Mouse (Mus musculus) layer of hippocampus, adult 18-20 months (tissue): Measurements from ENCODE around the gene Syce2. TPM values are rescaled to one million over a fixed set of nuclear protein-coding genes. Genes with fewer than 3 reads are reported as not detected.
"Not testable (repeated sequence)": the region's sequence is repeated elsewhere in the genome, so short reads cannot be mapped to it uniquely, and the experiment has no call there.

Experiments used
- DNase-seq, 2 experiments: peaks; one replicate each; pipeline ENCODE4 v3.0.0; 2022; ENCODE audit warnings: low spot score in 2 of 2
- total RNA-seq, 2 experiments: library from RNA; stranded (reverse); gene quantifications; 2 replicates each; pipeline ENCODE4 v1.2.3; 2021

Syce2 gene
- total RNA-seq, 2 experiments from 2014 or later = 15.7 to 16.5 TPM

DNA sequence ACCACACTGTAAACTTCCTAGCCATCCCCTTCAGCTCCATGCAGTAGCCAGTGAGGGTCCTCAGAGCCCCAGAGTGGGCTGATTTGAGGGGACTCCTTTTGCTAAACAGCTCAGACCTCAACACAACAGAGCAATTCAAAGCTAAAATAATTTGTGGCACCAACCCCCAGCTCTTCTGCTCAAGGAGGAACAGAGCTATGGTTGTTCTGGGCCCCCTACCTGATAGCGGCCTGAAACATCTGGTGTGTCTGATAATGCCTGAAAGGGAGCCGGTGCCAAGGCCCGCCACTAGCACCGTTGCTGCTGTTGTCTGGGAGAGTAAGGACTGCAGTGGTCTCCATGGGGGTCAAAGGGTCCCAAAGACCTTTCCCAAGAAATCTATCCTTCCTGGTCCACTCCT is 29.2 kb downstream of the Syce2 start:
- no peak for DNase-seq

DNA sequence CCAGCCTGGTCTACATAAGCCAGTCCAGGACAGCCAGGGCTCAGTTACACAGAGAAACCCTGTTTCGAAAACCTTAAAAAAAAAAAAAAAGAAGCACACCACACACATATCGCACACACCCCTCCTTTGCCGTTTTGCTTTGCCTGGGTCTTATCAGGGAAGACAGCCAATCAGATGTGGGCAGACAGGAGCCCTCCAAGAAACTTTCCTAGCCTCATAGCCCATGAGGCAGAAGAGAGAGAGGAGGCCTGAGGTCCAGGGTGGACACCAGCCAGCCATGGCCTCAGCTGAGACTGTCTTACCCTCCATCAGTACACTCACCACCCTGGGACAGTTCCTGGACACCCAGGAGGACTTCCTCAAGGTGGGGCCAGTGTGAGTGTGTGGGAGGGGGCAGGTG is 29.8 kb downstream of the Syce2 start, which contains the start of gene Klf1:
Gene Klf1, plus strand, starts transcription at position 177 of the 400 bp plus-strand sequence.
- DNase-seq = no peak

DNA sequence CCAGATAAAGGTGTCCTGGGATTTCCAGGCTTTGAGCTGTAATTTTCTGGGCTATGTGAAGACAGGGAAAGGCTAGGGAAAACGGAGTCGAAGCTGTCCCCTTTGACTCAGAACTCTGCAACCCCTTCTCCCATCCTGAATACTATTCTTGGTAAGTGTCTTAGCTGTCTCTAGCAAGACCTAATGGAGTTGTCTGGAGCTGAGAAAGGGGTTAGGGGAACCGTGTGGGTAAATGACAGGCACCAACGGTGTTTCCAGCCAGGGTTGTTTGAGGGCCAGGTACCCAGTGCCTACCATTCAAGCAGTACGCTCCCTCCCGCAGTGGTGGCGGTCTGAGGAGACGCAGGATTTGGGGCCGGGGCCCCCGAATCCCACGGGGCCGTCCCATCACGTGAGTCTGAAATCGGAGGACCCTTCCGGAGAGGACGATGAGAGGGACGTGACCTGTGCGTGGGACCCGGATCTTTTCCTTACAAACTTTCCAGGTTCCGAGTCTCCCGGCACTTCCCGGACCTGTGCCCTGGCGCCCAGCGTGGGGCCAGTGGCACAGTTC is 30.5 kb downstream of the Syce2 start:
- no peak for DNase-seq

DNA sequence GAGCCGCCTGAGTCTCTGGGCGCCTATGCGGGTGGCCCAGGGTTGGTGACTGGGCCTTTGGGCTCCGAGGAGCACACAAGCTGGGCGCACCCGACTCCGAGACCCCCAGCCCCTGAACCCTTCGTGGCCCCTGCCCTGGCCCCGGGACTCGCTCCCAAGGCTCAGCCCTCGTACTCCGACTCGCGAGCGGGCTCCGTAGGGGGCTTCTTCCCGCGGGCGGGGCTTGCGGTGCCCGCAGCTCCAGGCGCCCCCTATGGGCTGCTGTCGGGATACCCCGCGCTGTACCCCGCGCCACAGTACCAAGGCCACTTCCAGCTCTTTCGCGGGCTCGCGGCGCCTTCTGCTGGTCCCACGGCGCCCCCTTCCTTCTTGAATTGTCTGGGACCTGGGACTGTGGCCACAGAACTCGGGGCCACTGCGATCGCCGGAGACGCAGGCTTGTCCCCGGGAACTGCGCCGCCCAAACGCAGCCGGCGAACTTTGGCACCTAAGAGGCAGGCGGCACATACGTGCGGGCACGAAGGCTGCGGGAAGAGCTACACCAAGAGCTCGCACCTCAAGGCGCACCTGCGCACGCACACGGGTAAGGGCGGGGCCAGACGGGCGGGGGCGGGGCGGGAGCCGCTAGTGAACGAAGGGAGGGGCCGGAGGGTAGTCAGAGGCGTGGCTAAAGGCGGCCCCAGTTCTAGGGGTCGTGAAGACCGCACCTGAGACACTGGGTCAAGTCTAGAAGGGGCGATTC is 31.2 kb downstream of the Syce2 start:
- peak; percentile 85 to 95 for DNase-seq

DNA sequence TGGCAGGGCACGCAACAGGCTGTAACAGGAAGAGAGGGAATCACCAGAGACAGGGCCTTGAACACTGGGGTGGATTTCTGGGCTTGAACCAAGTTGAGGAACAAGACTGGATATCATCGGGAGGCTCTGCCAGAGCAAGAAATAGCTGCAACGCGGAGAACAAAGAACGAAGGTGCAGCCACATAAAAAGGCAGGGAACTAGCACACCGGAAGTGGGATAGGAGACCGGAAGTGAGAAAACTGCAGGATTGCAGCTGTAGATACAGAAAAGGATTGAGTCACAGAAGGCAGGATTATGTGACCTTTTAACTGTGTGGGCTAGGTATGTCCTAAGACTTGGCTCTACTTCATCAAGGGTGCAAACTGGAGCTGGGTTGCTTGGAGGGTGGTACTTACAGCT is 32.4 kb downstream of the Syce2 start:
- DNase-seq = no peak

DNA sequence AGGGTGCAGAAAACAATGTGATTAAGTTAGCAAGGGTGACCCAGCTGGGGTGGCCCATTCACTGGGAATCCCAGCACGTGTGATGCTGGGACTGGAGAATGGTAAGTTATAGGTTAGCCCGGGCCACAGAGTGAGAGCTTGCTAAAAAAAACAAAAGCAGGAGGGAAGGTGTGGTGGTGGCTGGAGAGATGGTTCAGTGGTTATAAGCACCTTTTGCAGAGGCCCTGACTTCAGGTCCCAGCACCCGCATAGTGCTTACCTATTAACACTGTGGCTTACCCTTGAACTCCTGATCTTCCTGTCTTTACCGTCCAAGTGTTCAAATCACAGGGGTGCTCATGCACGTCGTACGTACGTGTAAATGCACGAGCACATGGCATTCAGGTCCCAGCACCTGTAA is 35.1 kb downstream of the Syce2 start:
- no peak for DNase-seq

DNA sequence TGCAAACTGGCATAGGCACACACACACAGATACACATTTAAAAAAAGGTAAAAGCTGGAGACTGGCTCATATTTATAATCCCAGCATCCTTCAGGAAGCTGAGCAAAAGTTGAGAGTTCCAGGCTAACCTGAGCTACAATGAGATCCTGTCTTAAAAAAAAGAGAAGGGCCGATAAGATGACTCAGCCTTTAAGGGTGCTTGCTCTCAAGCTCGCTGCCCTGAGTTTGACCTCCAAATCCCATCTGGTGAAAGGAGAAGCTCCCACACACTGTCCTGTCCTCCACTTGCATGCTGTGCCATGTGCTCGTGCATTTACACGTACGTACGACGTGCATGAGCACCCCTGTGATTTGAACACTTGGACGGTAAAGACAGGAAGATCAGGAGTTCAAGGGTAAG is 35.6 kb downstream of the Syce2 start:
- no peak for DNase-seq

DNA sequence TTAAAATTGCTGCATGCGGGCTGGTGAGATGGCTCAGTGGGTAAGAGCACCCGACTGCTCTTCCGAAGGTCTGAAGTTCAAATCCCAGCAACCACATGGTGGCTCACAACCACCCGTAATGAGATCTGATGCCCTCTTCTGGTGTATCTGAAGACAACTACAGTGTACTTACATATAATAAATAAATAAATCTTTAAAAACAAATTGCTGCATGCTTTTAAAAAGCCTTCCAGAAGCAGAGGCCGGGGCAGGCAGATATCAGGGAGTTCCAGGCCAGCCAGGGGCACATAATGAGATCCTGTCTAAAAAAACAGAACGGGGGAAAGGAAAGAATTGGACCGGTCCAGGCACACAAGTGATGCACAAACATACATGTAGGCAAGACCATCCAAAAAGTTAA is 36.1 kb downstream of the Syce2 start:
- DNase-seq = not testable (repeated sequence)

DNA sequence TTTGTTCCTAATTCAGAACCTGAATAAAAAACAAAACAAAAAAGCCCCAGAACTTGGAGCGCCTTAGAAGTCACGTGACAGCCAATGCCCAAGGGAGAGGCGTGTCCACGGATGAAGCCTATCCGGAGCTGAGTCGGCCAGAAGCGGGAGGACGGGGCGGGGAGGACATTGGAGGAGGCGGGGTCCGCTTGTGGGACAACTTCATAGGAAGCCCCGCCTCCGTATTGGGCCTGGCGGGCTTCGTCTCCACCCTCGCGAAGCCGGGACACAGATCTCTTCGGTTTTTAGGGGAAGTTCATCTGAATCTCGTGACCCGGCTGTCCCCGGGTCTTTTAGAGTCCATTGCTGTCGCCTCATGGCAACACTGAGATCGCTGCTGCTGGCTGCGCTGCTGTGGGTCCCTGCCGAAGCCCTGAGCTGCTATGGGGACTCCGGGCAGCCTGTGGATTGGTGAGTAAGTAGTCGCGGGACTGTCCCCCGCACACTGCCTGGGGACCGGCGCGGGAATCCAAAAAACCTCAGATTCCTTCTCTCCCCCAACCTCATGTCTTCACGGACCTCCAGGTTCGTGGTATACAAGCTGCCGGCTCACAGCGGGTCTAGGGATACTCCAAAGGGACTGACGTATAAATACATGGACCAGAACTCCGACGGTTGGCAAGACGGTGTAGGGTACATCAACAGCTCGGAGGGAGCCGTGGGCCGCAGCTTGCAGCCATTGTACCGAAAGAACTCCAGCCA is 36.7 kb downstream of the Syce2 start, which contains the start of gene Dnase2a:
Gene Dnase2a, plus strand, starts transcription at position 140 of the 741 bp plus-strand sequence.
- peak; percentile 66 to 82 for DNase-seq

DNA sequence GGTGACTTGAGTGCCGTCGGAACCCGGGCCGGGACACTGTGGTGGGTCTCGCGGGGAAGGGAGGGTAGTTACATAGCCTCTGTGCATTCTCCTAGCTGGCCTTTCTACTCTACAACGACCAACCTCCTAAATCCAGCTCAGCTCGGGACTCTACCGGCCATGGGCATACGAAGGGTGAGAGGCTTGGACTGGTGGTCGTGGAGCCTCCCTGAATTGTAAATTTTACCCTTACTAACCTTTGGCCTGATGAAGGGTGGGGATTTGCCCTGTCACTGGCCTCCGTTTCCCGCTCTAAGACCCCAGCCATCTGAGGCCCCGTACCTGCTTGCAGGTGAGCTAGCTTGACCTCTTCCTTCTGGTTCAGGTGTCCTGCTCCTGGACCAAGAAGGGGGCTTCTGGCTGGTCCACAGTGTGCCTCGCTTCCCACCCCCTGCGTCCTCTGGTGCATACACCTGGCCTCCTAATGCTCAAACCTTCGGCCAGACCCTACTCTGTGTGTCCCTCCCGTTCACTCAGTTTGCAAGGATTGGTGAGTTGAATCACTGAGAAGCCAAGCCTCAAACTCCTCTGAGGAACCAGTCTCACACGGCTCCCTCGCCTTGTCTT is 37.4 kb downstream of the Syce2 start:
- no peak for DNase-seq

DNA sequence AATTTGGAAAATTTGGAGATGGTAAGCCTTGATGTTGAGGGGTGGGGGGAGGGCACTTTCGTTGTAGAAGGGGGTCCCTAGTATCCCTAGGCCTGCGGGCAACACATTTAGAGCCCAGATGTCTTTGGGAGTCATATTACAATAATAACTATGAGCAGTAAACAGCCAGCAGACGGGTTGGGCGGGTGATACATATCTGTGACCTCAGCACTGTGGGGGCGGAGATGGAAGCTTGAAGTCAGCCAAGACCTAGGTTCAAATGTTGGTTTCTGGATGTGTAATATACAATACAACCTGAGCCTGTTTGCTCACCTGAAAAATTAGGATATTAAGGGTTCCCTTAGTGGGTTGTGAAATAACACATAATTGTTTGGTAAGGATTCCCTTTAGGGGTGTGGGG is 38.0 kb downstream of the Syce2 start:
- no peak for DNase-seq

DNA sequence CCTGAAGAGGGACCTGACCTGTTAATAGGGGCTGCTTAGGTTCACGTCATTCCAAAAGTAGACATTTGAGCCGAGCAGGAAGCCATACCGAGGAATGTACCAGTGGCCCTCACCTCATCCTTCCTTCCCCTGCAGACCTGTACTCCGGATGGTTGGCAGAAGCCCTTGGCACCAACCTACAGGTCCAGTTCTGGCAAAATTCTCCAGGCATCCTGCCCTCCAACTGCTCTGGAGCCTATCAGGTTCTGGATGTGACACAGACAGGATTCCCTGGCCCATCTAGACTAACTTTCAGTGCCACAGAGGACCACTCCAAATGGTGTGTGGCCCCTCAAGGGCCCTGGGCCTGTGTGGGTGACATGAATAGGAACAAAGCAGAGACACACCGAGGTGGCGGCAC is 38.6 kb downstream of the Syce2 start:
- no peak for DNase-seq

DNA sequence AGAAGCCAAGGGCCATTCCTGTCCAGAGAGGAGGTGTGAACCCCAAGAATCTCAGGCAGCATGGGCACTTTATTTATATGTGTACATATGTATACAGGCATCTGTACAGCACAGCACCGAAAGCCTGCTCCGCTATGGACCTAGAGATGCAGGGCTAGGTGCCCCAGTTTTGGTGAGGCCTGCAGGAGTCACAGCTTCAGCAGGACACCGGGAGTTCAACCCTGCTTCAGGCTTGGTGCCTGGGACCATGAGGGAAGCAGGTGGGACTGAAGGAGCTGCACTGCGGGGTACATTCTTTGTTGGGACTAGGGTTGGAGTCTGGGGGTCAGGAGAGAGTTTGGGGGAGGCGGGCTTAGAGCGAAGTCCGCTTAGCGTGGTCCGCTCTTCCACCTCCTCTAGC is 39.9 kb downstream of the Syce2 start:
- no peak for DNase-seq

DNA sequence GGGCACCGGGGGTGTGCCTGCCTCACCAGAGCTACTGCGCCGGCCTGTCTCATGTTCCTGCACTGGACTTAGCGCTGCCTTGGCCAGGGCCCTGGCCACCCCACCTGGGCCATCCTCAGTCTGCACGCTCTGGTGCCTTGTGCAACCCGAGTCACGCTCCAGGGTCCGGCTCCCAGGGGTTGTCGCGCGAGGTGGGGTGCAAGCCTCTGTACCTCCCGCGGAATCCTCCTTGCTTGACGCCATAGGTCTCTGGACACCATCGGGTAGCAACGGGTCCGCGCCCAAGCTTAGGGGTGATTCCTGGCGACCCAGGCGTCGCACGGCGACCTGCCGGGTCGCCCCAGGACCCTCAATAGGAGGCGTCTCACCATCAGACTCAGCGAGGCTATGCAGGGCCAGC is 40.5 kb downstream of the Syce2 start:
- no peak for DNase-seq

DNA sequence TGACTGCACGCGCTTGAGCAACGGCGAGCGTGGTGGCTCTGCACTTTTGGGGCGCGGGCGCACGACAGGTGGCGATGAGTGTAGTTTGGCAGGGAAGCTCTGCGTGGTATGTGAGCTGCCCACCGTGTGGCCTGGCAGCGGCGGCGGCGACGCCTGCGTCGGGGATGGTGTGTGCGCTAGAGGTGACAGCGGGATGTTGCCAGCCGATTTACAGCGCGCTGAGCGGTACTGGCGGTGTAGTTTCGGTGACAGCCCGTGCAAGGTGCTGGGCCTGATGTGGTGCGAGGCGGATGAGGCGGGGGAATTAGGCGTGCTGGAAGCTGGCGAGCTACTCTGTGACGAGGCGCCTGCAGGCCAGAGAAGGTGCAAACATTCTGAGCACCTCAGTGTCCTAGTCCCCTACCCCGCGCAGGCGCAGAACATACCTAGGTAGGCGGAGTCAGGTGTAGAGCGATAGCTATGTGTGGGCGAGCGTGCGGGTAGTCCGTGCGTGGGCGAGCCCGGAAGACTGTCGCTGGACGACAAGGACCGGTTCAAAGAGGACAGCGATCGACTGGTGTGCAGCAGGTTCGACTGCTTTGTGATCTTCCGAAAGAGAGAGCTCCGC is 41.1 kb downstream of the Syce2 start:
- DNase-seq = peak in 1 of 2 experiments; percentile 73

DNA sequence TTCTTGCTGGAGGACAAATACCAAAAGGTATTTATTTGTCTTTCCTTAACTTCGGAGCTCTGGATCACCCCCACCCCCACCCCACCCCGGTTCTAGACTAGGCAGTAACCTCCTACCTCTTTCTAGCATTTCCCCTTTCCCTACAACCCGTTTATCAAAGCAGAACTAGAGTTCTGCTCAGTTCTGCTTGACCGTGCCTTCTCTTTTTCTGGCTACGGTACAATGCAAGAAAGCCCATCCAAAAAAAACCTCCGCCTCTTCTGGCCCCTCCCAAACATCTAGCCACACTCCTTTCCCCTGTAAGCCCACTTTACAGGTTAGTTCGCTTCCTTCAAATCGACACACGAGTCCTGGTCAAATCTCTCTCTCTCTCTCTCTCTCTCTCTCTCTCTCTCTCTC is 41.6 kb downstream of the Syce2 start:
- no peak for DNase-seq

DNA sequence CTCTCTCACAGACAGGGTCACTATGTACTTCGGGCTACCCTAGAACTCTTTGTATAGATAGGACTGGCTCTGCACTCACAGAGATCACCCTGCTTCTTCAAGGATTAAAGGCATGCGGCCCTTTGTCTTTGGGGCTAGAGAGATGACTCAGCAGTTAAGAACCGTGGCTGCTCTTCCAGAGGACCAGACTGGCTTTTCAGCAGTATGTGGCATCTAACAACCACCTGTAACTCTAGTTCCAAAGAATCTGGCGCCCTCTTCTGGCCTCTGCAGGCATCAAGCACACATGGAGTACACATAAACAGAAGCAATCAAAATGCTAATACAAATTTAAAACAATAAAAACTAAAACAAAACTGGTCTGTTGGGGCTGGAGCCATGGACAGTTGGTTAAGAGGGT is 42.0 kb downstream of the Syce2 start:
- no peak for DNase-seq

DNA sequence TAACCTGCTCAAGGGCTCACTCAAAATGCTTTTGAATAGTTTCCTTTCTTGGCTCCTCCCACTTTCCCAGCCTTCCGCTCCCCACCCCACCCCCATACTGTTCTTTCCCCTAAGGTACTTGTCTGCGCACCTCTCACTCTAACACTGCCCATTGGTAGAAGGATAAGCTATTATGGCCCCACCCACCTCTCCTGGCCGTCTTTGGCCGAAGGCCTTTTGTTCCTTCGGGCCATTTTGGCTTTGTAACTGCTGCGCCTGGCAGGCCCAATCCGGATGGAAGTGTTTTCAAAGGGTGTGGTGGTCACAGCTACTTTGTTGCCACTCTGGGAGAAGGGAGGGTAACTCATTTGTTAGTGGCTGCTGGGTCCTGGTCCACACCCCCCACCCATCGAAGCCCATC is 43.4 kb downstream of the Syce2 start:
- DNase-seq = no peak

DNA sequence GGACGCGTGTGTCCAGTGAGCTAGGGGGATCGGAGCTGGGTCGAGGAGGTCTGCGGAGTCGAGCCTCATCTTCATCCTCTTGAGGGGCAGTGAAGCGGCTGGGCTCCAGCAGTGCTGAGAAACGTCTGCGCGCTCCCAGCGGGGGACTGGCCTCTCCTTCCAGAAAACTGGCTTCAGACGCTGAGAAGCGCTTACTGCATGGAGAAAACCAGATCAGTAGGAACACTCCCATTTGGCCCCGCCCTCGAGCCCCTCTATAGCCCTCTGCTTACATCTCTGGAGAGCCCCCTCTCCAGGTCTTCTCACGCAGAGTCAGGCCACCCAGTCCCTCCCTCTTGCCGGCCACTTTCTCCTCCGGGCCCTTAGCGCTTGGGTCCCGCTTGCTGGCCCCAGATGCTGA is 45.9 kb downstream of the Syce2 start:
- DNase-seq = no peak

DNA sequence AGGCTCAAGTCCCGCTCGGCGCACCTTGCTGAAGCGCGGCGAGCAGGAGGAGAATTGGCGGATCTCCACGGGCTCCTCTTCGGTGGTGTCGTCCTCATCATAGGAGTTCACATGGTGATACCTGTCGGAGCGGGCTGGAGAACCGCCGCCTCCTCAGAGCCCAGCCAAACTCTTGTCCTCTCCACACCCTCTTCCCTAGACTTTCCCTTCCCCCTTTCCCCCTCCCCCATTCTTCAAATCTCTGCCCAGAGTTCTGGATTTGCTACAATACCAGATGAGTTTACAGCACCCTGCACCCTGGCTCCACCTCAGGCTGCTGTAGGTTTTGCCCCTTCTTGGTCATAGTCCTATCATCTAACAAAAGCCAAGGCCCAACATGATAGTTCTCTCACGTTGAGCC is 46.7 kb downstream of the Syce2 start:
- DNase-seq = no peak

DNA sequence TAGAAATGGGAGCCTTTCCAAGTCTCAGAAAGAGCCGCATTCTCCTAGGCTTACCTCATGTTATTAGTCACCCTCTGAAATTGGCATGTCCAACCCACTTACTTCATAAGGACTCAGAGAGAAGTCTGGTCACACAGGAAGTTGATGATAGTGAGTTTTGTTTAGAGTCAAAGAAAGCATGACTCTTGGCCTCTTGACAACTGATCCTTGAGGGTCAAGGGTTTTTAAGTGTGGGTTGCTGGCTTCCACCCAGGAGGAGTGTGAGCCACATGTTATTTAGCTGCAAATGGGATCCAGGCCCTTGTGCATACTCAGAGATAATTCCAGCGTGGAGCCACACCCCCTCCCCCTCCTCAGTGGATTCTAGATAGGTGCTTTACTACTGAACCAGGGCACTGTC is 49.7 kb downstream of the Syce2 start:
- DNase-seq = no peak

DNA sequence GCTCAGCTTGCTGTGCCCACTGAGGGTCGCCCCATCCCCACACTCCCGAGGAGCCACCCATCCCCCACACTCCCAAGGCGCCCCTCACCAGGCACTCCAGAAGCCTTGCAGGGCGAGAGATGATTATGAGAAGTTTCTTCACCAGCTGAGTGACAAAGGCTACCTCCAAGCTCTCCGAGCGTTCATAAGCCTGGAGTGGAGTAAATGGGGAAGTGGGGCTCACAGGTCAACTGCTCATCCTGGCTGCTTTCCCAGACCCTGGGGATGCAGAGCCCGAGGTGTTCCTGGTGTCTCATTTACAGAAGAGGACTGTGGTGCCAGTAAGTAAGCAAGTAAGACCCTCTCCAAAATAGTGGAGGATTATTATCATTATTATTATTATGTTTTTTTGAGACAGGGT is 53.6 kb downstream of the Syce2 start:
- no peak for DNase-seq
